Mouse (Mus musculus): Measurements from ENCODE around the gene Dhrs7b. TPM values are rescaled to one million over a fixed set of nuclear protein-coding genes. Genes with fewer than 3 reads are reported as not detected.
A peak's percentile ranks its signal among the peaks of the same experiment; 100 is the strongest.

Dhrs7b gene
- 41.7 and 42.8 TPM in 2 replicates for polyA plus RNA-seq (2015; fragmentation: Nextera tagmentation; extraction: Ambion mirVana)

DNA sequence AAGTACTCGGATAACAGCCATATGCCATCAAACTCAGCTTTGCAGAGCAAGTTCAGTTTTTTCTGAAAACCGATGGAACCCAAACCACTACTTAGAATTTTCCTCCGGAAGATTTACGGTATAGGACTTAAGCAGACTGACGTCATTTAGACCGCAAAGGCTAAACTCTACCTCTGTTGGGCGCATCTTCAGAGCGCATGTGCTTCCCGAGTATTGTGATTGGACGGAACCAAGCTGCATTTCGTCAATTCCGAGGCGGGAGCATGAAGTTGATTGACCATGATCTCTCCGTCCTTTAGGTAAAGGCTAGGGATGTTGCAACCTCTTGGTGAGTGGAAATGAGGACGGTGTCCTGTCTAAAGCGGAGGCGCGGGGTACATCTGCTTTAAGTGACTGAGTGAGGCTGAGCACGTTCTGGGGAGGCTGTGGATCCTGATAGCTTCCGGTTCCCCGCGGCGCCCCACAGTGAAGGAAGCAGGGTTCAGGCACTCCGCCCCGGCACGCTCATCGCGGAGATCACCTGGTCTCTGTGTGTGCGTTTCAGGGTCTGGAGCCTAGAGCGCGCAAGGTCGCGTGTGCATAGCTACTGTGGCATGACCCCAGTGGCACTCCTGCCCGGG lies at the start of gene Dhrs7b:
Dhrs7b (plus strand) TSS at position 199 of the 620 bp plus-strand sequence.
- H3K4me2 ChIP-seq (replicated peaks; ENCODE audit: low read depth, low read length), result peak within 1 kb of the TSS; percentile 74
- H3K27me3 ChIP-seq (ENCODE audit: insufficient read depth, low read length), result no peaks in the 10 kb centered on the region
- peak within 1 kb of the TSS; percentile 83 for H3K27ac ChIP-seq (ENCODE audit: low read length)
- no peaks in the 10 kb centered on the region for H3K9me3 ChIP-seq (ENCODE audit: low read length)
- peak within 1 kb of the TSS; percentile 82 for H3K9ac ChIP-seq (replicated peaks; ENCODE audit: low read length)
- peak; percentile 94 for ATAC-seq (ENCODE audit: low FRiP score, low TSS enrichment)
- H3K4me1 ChIP-seq (ENCODE audit: insufficient read depth, low read length), result peaks cover 6% of the 10 kb centered on the region
- peak within 1 kb of the TSS; percentile 77 for H3K4me3 ChIP-seq (ENCODE audit: low read length)
- H3K36me3 ChIP-seq (ENCODE audit: insufficient read depth, low read length), result no peaks in the 10 kb centered on the region
- under 1% methylated on average over 34 of the region's 34 CpGs for WGBS

DNA sequence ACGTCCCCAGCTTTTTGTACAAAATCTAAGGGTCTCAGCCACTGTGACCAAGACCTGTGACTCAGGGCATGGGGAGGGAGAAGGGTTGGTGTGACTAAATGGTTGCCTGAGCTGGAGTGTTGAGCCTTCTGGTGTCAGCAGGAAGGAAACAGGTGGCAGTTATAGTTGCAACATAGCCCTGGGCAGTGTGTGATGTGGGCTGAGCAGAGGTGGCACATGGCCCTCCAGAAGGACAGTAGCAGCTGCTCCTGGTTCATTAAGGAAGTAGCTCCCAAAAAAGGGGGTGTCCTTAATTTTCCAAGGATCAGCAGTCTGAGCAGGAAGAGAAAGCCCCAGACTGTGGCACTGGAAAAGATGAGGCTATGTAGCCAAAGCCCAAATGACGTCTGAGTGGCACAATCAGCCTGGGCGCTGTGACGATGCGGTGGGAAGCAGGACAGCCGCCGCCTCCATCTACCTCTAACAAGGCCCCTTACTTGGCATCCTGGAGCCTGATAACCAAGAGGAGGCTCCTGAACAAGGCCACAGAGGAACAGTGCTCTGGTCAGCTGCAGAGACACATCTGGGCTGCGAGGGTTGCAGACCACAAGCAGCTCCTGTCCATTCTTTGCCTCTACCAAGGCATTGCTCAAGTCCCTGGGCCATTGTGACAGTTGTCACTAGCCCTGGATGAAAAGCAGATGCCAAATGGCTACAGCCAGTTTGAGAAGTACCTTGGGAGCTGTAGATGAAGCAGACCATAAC lies 46.1 kb upstream of the Dhrs7b start:
- no peaks in the 10 kb centered on the region for H3K9me3 ChIP-seq (ENCODE audit: low read length)
- no peaks in the 10 kb centered on the region for H3K27me3 ChIP-seq (ENCODE audit: insufficient read depth, low read length)
- no peak overlapping the region for H3K4me3 ChIP-seq (ENCODE audit: low read length)
- H3K9ac ChIP-seq (replicated peaks; ENCODE audit: low read length), result no peak overlapping the region
- peaks cover 60% of the 10 kb centered on the region for H3K36me3 ChIP-seq (ENCODE audit: insufficient read depth, low read length)
- ATAC-seq (ENCODE audit: low FRiP score, low TSS enrichment), result no peak
- peaks cover 30% of the 10 kb centered on the region for H3K4me1 ChIP-seq (ENCODE audit: insufficient read depth, low read length)
- no peak overlapping the region for H3K4me2 ChIP-seq (replicated peaks; ENCODE audit: low read depth, low read length)
- no peak overlapping the region for H3K27ac ChIP-seq (ENCODE audit: low read length)
- WGBS, result 93% methylated on average over 8 of the region's 8 CpGs

DNA sequence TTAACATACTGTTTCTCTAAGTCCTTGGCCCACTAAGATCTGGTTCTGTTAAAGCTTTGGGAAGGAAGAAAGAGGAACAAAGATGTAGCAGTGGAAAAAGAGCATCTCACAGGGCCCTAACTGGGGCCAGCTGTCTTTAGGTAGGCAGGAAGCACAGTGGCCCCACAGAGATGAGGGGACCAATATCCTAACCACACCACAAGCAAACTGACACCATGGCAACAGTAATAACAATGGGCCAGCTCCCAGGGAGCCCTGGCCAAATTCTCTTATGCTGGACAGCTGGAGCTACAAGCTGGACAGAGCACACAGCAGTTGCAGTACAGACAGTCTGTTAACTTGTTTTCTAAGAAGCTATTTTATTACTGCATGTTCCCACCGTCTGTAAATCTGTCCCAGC lies 42.8 kb upstream of the Dhrs7b start:
- no peak overlapping the region for H3K27ac ChIP-seq (ENCODE audit: low read length)
- H3K9me3 ChIP-seq (ENCODE audit: low read length), result no peaks in the 10 kb centered on the region
- peaks cover 66% of the 10 kb centered on the region for H3K36me3 ChIP-seq (ENCODE audit: insufficient read depth, low read length)
- 57% methylated on average over 1 of the region's 1 CpGs for WGBS
- no peak overlapping the region for H3K4me2 ChIP-seq (replicated peaks; ENCODE audit: low read depth, low read length)
- no peak overlapping the region for H3K4me3 ChIP-seq (ENCODE audit: low read length)
- no peak overlapping the region for H3K9ac ChIP-seq (replicated peaks; ENCODE audit: low read length)
- no peaks in the 10 kb centered on the region for H3K4me1 ChIP-seq (ENCODE audit: insufficient read depth, low read length)
- H3K27me3 ChIP-seq (ENCODE audit: insufficient read depth, low read length), result no peaks in the 10 kb centered on the region
- ATAC-seq (ENCODE audit: low FRiP score, low TSS enrichment), result no peak

DNA sequence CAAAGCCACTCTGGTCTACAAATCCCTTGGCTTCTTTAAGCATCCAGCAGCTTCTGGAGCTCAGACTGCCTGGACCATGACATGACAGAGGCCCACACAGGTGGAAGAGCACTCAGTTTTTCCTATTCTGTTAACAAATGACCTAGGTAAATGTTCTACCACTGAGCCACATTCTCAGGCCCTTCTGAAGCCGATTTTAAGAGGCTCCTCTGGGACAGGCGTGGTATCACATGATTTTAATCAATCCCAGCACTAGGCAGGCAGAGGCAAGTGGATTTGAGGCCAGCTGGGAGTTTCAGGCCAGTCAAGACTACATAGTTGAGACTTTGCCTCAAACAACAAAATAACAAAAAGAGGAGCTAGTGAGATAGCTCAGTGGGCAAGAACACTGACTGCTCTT lies 40.0 kb upstream of the Dhrs7b start:
- Histone ChIP-seq H3K9me3 (ENCODE audit: low read length) (no peaks in the 10 kb centered on the region), H3K4me3 (ENCODE audit: low read length) (no peak overlapping the region), H3K4me2 (replicated peaks; ENCODE audit: low read depth, low read length) (no peak overlapping the region), H3K4me1 (ENCODE audit: insufficient read depth, low read length) (no peaks in the 10 kb centered on the region), H3K27me3 (ENCODE audit: insufficient read depth, low read length) (no peaks in the 10 kb centered on the region), H3K9ac (replicated peaks; ENCODE audit: low read length) (no peak overlapping the region), H3K27ac (ENCODE audit: low read length) (no peak overlapping the region), H3K36me3 (ENCODE audit: insufficient read depth, low read length) (peaks cover 57% of the 10 kb centered on the region)
- ATAC-seq (ENCODE audit: low FRiP score, low TSS enrichment), result no peak
- 74% methylated on average over 2 of the region's 2 CpGs for WGBS

DNA sequence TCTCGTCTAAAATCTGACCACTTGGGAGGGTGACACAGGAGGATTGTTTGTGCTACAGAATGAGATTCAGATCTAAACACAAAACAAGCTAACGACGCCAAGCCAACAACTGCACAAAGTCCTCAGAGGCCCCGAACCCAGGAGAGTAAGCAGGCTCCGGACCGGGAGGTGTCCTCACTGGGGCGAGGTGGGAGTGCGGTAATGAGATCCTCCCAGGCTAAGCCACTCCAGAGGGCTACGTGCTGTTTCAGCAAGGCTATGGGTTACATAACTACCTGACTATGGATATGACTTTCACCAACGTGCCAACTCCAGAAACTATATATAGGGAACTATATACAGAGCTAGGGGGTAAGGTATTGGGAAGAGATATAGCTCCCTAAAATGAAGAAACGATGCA lies 34.1 kb upstream of the Dhrs7b start:
- 84% methylated on average over 11 of the region's 11 CpGs for WGBS

DNA sequence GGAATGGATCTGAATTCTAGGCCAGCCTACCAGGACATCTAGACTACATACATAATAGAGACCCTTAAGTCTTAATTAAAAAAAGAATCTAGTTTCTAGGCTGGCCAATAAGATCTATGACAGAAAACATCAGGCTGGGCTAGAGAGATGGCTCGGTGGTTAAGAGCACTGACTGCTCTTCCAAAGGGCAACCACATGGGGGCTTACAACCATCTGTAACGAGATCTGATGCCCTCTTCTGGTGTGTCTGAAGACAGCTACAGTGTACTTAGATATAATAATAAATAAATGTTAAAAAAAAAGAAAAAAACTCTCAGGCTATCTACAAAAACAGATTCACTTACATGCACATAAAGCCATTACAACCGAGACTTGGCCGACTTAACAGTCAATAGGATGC lies 30.5 kb upstream of the Dhrs7b start:
- WGBS, result 92% methylated on average over 4 of the region's 4 CpGs
- H3K4me3 ChIP-seq (ENCODE audit: low read length), result no peak overlapping the region
- H3K4me2 ChIP-seq (replicated peaks; ENCODE audit: low read depth, low read length), result no peak overlapping the region
- ATAC-seq (ENCODE audit: low FRiP score, low TSS enrichment), result no peak
- no peak overlapping the region for H3K9ac ChIP-seq (replicated peaks; ENCODE audit: low read length)
- no peaks in the 10 kb centered on the region for H3K27me3 ChIP-seq (ENCODE audit: insufficient read depth, low read length)
- H3K9me3 ChIP-seq (ENCODE audit: low read length), result no peaks in the 10 kb centered on the region
- H3K27ac ChIP-seq (ENCODE audit: low read length), result no peak overlapping the region
- no peaks in the 10 kb centered on the region for H3K4me1 ChIP-seq (ENCODE audit: insufficient read depth, low read length)
- H3K36me3 ChIP-seq (ENCODE audit: insufficient read depth, low read length), result peaks cover 38% of the 10 kb centered on the region

More for the DNA sequence above, 34.1 kb upstream of the Dhrs7b start:
- Histone ChIP-seq H3K9ac (replicated peaks; ENCODE audit: low read length) (no peak overlapping the region), H3K4me1 (ENCODE audit: insufficient read depth, low read length) (no peaks in the 10 kb centered on the region), H3K36me3 (ENCODE audit: insufficient read depth, low read length) (peaks cover 41% of the 10 kb centered on the region), H3K4me2 (replicated peaks; ENCODE audit: low read depth, low read length) (no peak overlapping the region), H3K27ac (ENCODE audit: low read length) (no peak overlapping the region), H3K4me3 (ENCODE audit: low read length) (no peak overlapping the region), H3K27me3 (ENCODE audit: insufficient read depth, low read length) (no peaks in the 10 kb centered on the region), H3K9me3 (ENCODE audit: low read length) (no peaks in the 10 kb centered on the region)
- ATAC-seq (ENCODE audit: low FRiP score, low TSS enrichment), result no peak

DNA sequence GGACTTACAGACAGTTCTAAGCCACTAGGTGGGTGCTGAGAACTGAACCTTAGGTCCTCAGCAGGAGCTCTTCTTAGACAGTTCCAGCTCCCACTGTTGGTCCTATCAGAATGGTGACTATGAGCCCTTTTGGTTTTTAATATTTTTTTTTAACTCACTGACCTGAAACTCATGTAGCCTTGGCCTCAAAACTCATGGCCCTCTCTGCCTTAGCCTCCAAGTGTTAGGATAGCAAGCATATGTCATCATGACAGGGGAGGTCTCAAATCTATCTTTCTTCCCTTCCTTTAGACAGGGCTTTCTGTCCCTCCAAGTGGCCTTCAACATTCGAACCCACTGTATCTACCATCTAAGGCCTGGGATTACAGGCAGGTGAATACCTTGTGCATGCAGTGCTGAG lies 29.5 kb upstream of the Dhrs7b start:
- Histone ChIP-seq H3K4me2 (replicated peaks; ENCODE audit: low read depth, low read length) (no peak overlapping the region), H3K9ac (replicated peaks; ENCODE audit: low read length) (no peak overlapping the region), H3K27ac (ENCODE audit: low read length) (no peak overlapping the region), H3K9me3 (ENCODE audit: low read length) (no peaks in the 10 kb centered on the region), H3K27me3 (ENCODE audit: insufficient read depth, low read length) (no peaks in the 10 kb centered on the region), H3K4me1 (ENCODE audit: insufficient read depth, low read length) (no peaks in the 10 kb centered on the region), H3K4me3 (ENCODE audit: low read length) (no peak overlapping the region), H3K36me3 (ENCODE audit: insufficient read depth, low read length) (peaks cover 34% of the 10 kb centered on the region)
- no peak for ATAC-seq (ENCODE audit: low FRiP score, low TSS enrichment)
- WGBS, result 82% methylated on average over 1 of the region's 1 CpGs

DNA sequence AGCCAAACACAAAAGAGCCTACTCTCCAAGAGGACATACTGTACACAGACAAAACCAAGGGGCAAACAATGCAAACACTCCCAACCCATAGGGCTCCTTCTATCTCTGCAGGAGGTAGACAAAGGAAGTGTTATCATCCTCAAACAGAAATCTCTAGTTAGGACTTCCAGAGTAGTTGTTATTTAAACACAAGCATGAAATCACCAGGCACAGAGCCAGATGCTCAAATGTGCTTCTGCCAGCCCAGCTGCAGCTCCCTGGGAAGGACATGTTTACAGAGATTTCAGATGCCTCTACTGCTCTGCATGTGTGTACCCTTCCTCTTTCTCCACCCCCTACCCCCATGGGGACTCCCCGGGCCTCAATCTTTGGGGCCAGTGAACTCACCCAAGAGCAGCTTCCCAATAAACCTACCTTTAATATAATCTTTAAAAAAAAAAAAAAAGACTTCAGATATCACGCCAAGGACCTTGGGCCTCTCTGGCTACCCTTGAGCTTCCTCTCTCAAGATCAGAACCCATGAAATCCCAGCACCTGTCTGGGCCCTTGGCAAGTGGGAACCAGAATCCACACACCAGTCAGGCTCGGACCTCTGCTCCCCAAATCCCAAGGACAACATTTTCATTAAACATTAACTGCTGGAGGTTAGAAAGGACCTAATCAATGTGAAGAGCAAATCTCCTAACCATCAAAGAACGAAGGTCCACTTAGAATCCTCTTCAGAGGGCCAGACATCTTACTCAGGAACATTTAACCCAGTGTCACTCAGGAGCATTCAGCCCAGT lies 22.0 kb upstream of the Dhrs7b start:
- ATAC-seq (ENCODE audit: low FRiP score, low TSS enrichment), result no peak
- H3K4me2 ChIP-seq (replicated peaks; ENCODE audit: low read depth, low read length), result peak overlapping the region; percentile 86; the same call in 1 of the 2 replicates
- no peaks in the 10 kb centered on the region for H3K9me3 ChIP-seq (ENCODE audit: low read length)
- H3K4me3 ChIP-seq (ENCODE audit: low read length), result peak overlapping the region; percentile 3; the same call in 1 of the 2 replicates
- no peak overlapping the region for H3K27ac ChIP-seq (ENCODE audit: low read length)
- H3K4me1 ChIP-seq (ENCODE audit: insufficient read depth, low read length), result peaks cover 26% of the 10 kb centered on the region
- 65% methylated on average over 4 of the region's 4 CpGs for WGBS
- no peaks in the 10 kb centered on the region for H3K27me3 ChIP-seq (ENCODE audit: insufficient read depth, low read length)
- H3K36me3 ChIP-seq (ENCODE audit: insufficient read depth, low read length), result peaks cover 4% of the 10 kb centered on the region; the same call in 1 of the 2 replicates
- H3K9ac ChIP-seq (replicated peaks; ENCODE audit: low read length), result no peak overlapping the region

DNA sequence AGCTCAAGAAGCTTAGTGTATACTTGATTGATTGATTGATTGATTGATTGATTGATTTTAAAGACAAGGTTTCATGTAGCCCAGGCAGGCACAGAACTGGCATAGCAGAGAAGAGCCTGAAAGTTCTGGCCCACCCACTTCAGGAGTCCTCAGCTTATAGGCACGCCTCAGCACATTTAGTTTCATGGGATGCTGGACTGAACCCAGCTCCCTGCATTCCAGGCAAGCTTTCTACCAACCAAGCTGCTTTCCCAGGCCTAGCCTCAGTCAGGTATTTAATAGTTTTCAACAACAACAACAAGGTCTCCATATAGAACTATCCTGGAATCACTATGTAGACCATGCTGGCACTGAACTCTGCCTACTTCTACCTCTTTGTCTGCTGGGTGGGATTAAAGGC lies 20.9 kb upstream of the Dhrs7b start:
- no peak for ATAC-seq (ENCODE audit: low FRiP score, low TSS enrichment)
- H3K36me3 ChIP-seq (ENCODE audit: insufficient read depth, low read length), result no peaks in the 10 kb centered on the region
- peak overlapping the region; percentile 48 for H3K4me3 ChIP-seq (ENCODE audit: low read length)
- peak overlapping the region; percentile 54; the same call in 1 of the 2 replicates for H3K9ac ChIP-seq (replicated peaks; ENCODE audit: low read length)
- peak overlapping the region; percentile 86 for H3K4me2 ChIP-seq (replicated peaks; ENCODE audit: low read depth, low read length)
- WGBS, result 62% methylated on average over 1 of the region's 1 CpGs
- peaks cover 26% of the 10 kb centered on the region for H3K4me1 ChIP-seq (ENCODE audit: insufficient read depth, low read length)
- no peaks in the 10 kb centered on the region for H3K9me3 ChIP-seq (ENCODE audit: low read length)
- H3K27ac ChIP-seq (ENCODE audit: low read length), result peak overlapping the region; percentile 63
- no peaks in the 10 kb centered on the region for H3K27me3 ChIP-seq (ENCODE audit: insufficient read depth, low read length)

All from kidney, embryonic 16.5 days (tissue).